Mouse (Mus musculus) heart, postnatal 0 days (tissue): ENCODE measurements at regions not wholly inside any gene's neighbourhood (a gene's known extent, or its start where the extent isn't known, plus 50 kb on each side); places are given as distances from the start of the nearest gene placed in this dataset.
A peak's percentile ranks its signal among the peaks of the same experiment; 100 is the strongest.

Experiments
- ATAC-seq: fragments of 200-750 bp; cut with Nextera tagmentation; 2 replicates; pipeline ENCODE4 v1.8.0; 2017; ENCODE audit warnings: low read depth, moderate number of reproducible peaks, moderate library complexity; ENCODE audit not compliant: insufficient read depth
- DNase-seq: peaks from one replicate; pipeline ENCODE4 v3.0.0-alpha.2; 2016; ENCODE audit warnings: low spot score
- H3K27ac ChIP-seq: fragments of 300-500 bp; sonication (generic); 2 replicates; pipeline ENCODE4 v1.5.1; 2014; ENCODE audit warnings: low read depth, mild to moderate bottlenecking
- H3K27me3 ChIP-seq: fragments of 300-500 bp; sonication (generic); 2 replicates; pipeline ENCODE4 v1.6.1; 2014; ENCODE audit warnings: low read length, mixed read lengths; ENCODE audit not compliant: control insufficient read depth, insufficient read depth
- H3K36me3 ChIP-seq: fragments of 300-500 bp; sonication (generic); replicated peaks from 2 replicates; pipeline ENCODE4 v1.6.1; 2014; ENCODE audit warnings: low read length, mixed read lengths; ENCODE audit not compliant: control insufficient read depth, insufficient read depth
- H3K4me1 ChIP-seq: fragments of 300-500 bp; sonication (generic); 2 replicates; pipeline ENCODE4 v1.6.1; 2014; ENCODE audit warnings: antibody characterized with exemption; ENCODE audit not compliant: control insufficient read depth, insufficient read depth
- H3K4me2 ChIP-seq: fragments of 300-500 bp; sonication (generic); 2 replicates; pipeline ENCODE4 v1.6.1; 2014; ENCODE audit warnings: low read depth, mild to moderate bottlenecking, low read length, moderate library complexity
- H3K4me3 ChIP-seq: fragments of 300-500 bp; sonication (generic); 2 replicates; pipeline ENCODE4 v1.5.1; 2014; ENCODE audit warnings: low read depth, low read length
- H3K9ac ChIP-seq: fragments of 300-500 bp; sonication (generic); replicated peaks from 2 replicates; pipeline ENCODE4 v1.6.1; 2014; ENCODE audit warnings: low read depth, low read length, mixed read lengths
- H3K9me3 ChIP-seq: fragments of 300-500 bp; sonication (generic); replicated peaks from 2 replicates; pipeline ENCODE4 v1.6.1; 2016; ENCODE audit warnings: low read length; ENCODE audit not compliant: control insufficient read depth
- CTCF ChIP-seq: IDR thresholded peaks from 2 replicates; pipeline ENCODE4 v1.5.1; 2016; ENCODE audit warnings: antibody characterized with exemption, control low read depth, low read depth
- EP300 ChIP-seq: IDR thresholded peaks from 2 replicates; pipeline ENCODE4 v1.6.1; 2016; ENCODE audit warnings: antibody characterized with exemption, low read depth
- WGBS: fragments of 180-500 bp; shearing (Covaris S2); extraction: QIAGEN DNeasy Blood & Tissue Kit; methylation state at CpG from one replicate; pipeline ENCODE4 v1.1.7; 2014; 5-methylcytosine and 5-hydroxymethylcytosine counted together

DNA sequence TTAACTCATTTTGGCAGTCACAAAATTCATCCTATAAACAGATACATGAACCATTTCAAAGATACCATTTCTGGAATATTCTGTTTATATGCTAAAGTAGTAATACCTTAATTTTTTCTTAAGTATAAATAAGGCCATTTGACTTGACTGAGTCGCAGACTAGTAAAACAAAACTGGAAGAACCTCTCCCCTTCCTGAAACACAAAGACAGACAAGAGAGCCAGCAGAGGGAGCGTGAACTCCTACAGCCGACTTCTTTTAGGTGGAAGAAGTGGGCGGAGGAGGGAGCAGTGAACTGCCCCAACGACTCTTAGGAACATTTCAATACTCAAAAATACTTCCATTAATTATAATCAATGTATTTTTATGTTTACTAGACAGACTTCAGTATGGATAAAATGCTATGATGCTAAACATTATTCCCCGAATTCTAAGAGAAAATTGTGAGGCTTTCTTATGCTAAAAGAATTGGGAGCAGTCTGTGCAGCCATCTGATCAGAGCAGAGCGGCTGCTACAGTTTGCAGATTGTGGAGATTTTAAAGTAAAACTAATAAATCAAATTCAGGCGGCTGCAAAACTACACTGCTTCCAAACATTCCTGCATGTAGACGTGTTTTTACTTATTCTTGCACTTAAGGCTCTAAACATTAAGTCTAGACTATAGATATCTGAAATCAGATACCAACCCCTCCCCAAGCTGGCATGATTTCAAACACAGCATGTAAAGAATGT is 211.2 kb upstream of the Klf14 start:
- Histone ChIP-seq H3K4me1 (no peaks in the 10 kb centered on the region), H3K9me3 (no peaks in the 10 kb centered on the region), H3K36me3 (no peaks in the 10 kb centered on the region), H3K4me2 (no peak overlapping the region), H3K27me3 (no peaks in the 10 kb centered on the region), H3K4me3 (no peak overlapping the region), H3K27ac (peak overlapping the region; percentile 21; the same call in 1 of the 2 replicates), H3K9ac (no peak overlapping the region)
- TF ChIP-seq CTCF (no peak; the same call in 1 of the 2 replicates), EP300 (no peak)
- DNase-seq (no peak), ATAC-seq (no peak)
- 68% methylated on average over 9 of the region's 9 CpGs for WGBS

DNA sequence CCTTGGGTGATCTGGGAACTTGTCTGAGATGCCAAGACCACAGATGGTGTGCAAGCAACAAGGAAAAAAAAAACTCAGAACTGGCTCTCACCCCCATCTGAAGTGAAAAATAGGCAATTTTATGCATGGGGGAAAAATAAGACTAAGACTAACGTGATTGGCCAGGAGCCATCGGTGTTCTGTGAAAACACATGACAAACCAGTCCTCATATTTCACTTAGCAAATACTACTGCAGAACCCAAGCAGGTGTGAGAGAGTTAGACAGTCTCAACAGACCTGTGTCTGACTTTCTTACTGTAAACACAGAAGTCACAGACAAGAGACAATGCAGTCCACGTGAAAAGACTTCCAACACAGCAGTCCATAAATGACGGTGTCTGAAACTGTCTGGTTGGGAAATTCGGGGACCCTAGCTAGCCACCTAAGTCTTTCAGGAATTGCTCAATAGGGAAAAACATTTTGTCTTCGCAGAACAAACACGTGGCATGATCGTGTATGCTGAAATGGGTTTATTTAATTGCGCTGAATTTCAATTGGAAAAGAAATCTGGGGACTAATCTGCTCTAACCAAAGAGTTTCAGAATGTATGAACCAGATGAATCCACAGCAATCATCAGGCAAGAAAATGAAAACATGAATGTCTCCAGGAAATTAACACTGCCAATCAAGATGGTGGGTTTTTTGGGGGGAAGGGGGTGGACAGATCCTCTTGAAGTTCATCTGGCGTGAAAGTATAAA is 213.1 kb upstream of the Klf14 start:
- 92% methylated on average over 10 of the region's 10 CpGs for WGBS
- Histone ChIP-seq H3K4me1 (no peaks in the 10 kb centered on the region), H3K4me3 (no peak overlapping the region), H3K9me3 (no peaks in the 10 kb centered on the region), H3K9ac (no peak overlapping the region), H3K27ac (no peak overlapping the region), H3K27me3 (no peaks in the 10 kb centered on the region), H3K36me3 (no peaks in the 10 kb centered on the region), H3K4me2 (no peak overlapping the region)
- TF ChIP-seq CTCF, result no peak
- no peak for TF ChIP-seq EP300
- no peak for ATAC-seq
- DNase-seq, result no peak

DNA sequence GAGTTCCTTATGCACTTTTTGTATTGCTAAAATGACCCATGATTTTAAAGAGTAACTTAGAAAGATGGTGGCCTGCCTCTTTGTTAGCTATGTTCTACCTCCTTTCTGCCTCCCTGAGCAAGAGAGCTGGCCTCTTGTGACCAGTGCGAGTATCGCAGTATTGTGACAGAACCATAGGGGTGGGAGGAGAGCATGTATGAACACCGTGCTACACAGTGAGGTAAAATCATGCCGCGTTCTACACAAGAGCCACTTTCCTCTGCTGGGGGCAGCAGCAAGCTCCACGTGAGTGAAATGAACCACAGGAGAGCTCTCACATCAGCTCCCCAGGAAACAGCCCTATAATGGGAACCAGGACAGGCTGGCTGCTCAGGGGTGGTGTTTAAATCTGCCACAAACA is 216.9 kb upstream of the Klf14 start:
- DNase-seq (no peak), ATAC-seq (no peak)
- WGBS, result 68% methylated on average over 6 of the region's 6 CpGs
- Histone ChIP-seq H3K9me3 (no peaks in the 10 kb centered on the region), H3K36me3 (no peaks in the 10 kb centered on the region), H3K4me2 (no peak overlapping the region), H3K27me3 (no peaks in the 10 kb centered on the region), H3K27ac (no peak overlapping the region), H3K9ac (no peak overlapping the region), H3K4me1 (no peaks in the 10 kb centered on the region), H3K4me3 (no peak overlapping the region)
- TF ChIP-seq CTCF (no peak), EP300 (no peak)

- H3K9ac ChIP-seq, result no peak overlapping the region
- ATAC-seq (peak; percentile 41; the same call in 1 of the 2 replicates), DNase-seq (peak; percentile 52)
- no peaks in the 10 kb centered on the region for H3K36me3 ChIP-seq
- no peak overlapping the region for H3K4me3 ChIP-seq
- TF ChIP-seq CTCF (peak; percentile 81), EP300 (no peak)
- H3K4me2 ChIP-seq, result no peak overlapping the region
- no peaks in the 10 kb centered on the region for H3K4me1 ChIP-seq
- no peak overlapping the region for H3K27ac ChIP-seq
- no peaks in the 10 kb centered on the region for H3K27me3 ChIP-seq
- 61% methylated on average over 8 of the region's 8 CpGs for WGBS
- H3K9me3 ChIP-seq, result no peaks in the 10 kb centered on the region
Measured at GRCm38 (mm10) chr6:31176368-31176767, 217.5 kb upstream of the Klf14 start.

DNA sequence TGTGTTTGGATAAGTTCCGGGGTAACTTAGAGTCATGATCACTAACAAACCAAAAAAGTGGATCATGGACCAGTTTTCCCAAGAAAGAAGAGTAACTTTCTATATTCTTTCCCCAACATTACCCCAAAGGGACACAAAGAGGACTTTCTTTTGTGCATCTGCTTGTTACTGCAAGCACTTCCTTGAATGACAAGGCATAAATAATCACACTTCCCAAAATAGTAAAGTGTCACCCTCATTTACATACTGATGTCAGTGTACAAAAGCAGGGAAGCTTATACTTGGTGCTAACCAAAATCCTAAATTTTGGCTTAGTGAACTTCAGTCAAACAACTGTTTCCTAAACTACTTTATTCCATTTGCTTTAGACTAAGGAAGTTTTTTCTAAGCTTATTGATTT is 218.0 kb upstream of the Klf14 start:
- no peaks in the 10 kb centered on the region for H3K36me3 ChIP-seq
- WGBS, result 81% methylated on average over 1 of the region's 1 CpGs
- no peak for TF ChIP-seq CTCF
- TF ChIP-seq EP300, result no peak
- H3K4me3 ChIP-seq, result no peak overlapping the region
- ATAC-seq (no peak), DNase-seq (no peak)
- no peaks in the 10 kb centered on the region for H3K27me3 ChIP-seq
- H3K4me2 ChIP-seq, result no peak overlapping the region
- no peak overlapping the region for H3K27ac ChIP-seq
- H3K9ac ChIP-seq, result no peak overlapping the region
- no peaks in the 10 kb centered on the region for H3K4me1 ChIP-seq
- H3K9me3 ChIP-seq, result no peaks in the 10 kb centered on the region
